Mouse (Mus musculus) liver, embryonic 16.5 days (tissue): ENCODE measurements around the gene Klc4. TPM values are rescaled to one million over a fixed set of nuclear protein-coding genes. Genes with fewer than 3 reads are reported as not detected.

Experiments used
- ATAC-seq: fragments of 200-750 bp; cut with Nextera tagmentation; 2 replicates; pipeline ENCODE4 v1.8.0; 2017; ENCODE audit warnings: low read depth, mild to moderate bottlenecking, moderate number of reproducible peaks, moderate library complexity
- H3K27ac ChIP-seq: fragments of 300-500 bp; sonication (generic); 2 replicates; pipeline ENCODE4 v1.5.1; 2014; ENCODE audit warnings: mild to moderate bottlenecking, low read length
- H3K27me3 ChIP-seq: fragments of 300-500 bp; sonication (generic); 2 replicates; pipeline ENCODE4 v1.6.1; 2014; ENCODE audit warnings: low read depth, low read length, mixed read lengths; ENCODE audit not compliant: control insufficient read depth, insufficient read depth
- H3K36me3 ChIP-seq: fragments of 300-500 bp; sonication (generic); 2 replicates; pipeline ENCODE4 v1.6.1; 2014; ENCODE audit warnings: mild to moderate bottlenecking; ENCODE audit not compliant: control insufficient read depth, insufficient read depth
- H3K4me1 ChIP-seq: fragments of 300-500 bp; sonication (generic); 2 replicates; pipeline ENCODE4 v1.6.1; 2014; ENCODE audit warnings: low read depth, low read length, mixed read lengths; ENCODE audit not compliant: control insufficient read depth
- H3K4me2 ChIP-seq: fragments of 300-500 bp; sonication (generic); 2 replicates; pipeline ENCODE4 v1.6.1; 2014; ENCODE audit warnings: low read depth, low read length, mixed read lengths
- H3K4me3 ChIP-seq: fragments of 300-500 bp; sonication (generic); 2 replicates; pipeline ENCODE4 v1.5.1; 2014; ENCODE audit warnings: low read depth, mild to moderate bottlenecking, low read length
- H3K9ac ChIP-seq: fragments of 300-500 bp; sonication (generic); 2 replicates; pipeline ENCODE4 v1.6.1; 2014; ENCODE audit warnings: low read depth, low read length
- H3K9me3 ChIP-seq: fragments of 300-500 bp; sonication (generic); replicated peaks from 2 replicates; pipeline ENCODE4 v1.6.1; 2016; ENCODE audit warnings: low read length; ENCODE audit not compliant: control insufficient read depth
- WGBS: fragments of 180-500 bp; shearing (Covaris S2); extraction: QIAGEN DNeasy Blood & Tissue Kit; methylation state at CpG from one replicate; pipeline ENCODE4 v1.1.7; 2014; ENCODE audit not compliant: insufficient replicate concordance; 5-methylcytosine and 5-hydroxymethylcytosine counted together
- polyA plus RNA-seq: library from polyadenylated mRNA; unstranded; fragments of >200 nt; fragmentation: Nextera tagmentation; extraction: Ambion mirVana; gene quantifications from 2 replicates; pipeline ENCODE4 v1.2.1, GENCODE M21; 2015

The Klc4 gene
- polyA plus RNA-seq, 1 experiment from 2014 or later: 12.2 TPM

GRCm38 (mm10) chr17:46591406-46591805, 54.4 kb downstream of the Klc4 start:
- Histone ChIP-seq H3K27ac (no peak overlapping the region), H3K9me3 (no peaks in the 10 kb centered on the region), H3K27me3 (no peaks in the 10 kb centered on the region), H3K4me2 (no peak overlapping the region), H3K4me3 (no peak overlapping the region), H3K9ac (no peak overlapping the region), H3K4me1 (no peaks in the 10 kb centered on the region; the same call in 1 of the 2 replicates), H3K36me3 (no peaks in the 10 kb centered on the region)
- no peak for ATAC-seq
- WGBS: 78% methylated on average over 19 of the region's 19 CpGs

GRCm38 (mm10) chr17:46590439-46590838, 55.4 kb downstream of the Klc4 start:
- peak; percentile 89 for ATAC-seq
- no peaks in the 10 kb centered on the region for H3K9me3 ChIP-seq
- no peaks in the 10 kb centered on the region; the same call in 1 of the 2 replicates for H3K4me1 ChIP-seq
- H3K4me2 ChIP-seq: peak overlapping the region; percentile 26
- H3K27ac ChIP-seq: peak overlapping the region; percentile 62
- H3K27me3 ChIP-seq: no peaks in the 10 kb centered on the region
- H3K36me3 ChIP-seq: no peaks in the 10 kb centered on the region
- 56% methylated on average over 7 of the region's 7 CpGs for WGBS
- no peak overlapping the region for H3K9ac ChIP-seq
- 0 out of 2 replicates have a peak overlapping the region, but pooled peaks have one; percentile 11 for H3K4me3 ChIP-seq

DNA sequence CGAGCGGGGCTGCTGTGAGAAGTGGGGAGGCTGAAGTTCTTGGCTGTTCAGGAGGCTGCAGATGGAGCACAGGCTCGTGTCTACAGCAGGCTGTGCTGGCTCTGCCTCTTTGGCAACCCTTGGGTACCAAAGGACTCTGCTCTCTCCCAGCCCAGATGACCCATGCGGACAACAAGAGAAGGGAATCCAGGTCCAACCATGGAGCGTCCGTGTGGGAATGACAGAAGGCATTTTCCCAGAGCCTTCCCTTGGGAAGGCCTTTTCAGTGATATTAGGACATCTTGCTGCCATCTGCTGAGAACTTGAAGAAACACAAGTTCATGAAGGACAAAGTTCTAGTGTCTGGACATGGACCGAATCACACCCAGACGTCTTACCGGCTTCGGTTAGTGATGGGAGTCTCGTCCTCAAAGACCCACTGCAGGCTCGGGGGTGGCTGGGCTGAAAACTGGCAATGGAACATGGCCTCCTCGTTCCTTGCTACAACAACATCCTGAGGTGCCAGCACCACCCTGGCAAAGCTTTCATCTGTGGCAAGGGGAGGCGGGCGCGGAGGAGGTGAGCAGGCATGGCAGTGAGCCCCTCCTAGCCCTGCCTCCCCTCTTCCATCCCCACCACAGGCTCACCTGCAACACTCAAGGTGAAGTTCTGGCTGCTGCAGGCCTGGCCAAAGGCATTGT, 56.0 kb downstream of the Klc4 start:
- Histone ChIP-seq H3K27me3 (no peaks in the 10 kb centered on the region), H3K9ac (no peak overlapping the region), H3K36me3 (no peaks in the 10 kb centered on the region), H3K4me3 (0 out of 2 replicates have a peak overlapping the region, but pooled peaks have one; percentile 11), H3K9me3 (no peaks in the 10 kb centered on the region), H3K4me1 (no peaks in the 10 kb centered on the region; the same call in 1 of the 2 replicates), H3K4me2 (peak overlapping the region; percentile 26), H3K27ac (peak overlapping the region; percentile 62)
- WGBS: 76% methylated on average over 16 of the region's 16 CpGs
- ATAC-seq: no peak

DNA sequence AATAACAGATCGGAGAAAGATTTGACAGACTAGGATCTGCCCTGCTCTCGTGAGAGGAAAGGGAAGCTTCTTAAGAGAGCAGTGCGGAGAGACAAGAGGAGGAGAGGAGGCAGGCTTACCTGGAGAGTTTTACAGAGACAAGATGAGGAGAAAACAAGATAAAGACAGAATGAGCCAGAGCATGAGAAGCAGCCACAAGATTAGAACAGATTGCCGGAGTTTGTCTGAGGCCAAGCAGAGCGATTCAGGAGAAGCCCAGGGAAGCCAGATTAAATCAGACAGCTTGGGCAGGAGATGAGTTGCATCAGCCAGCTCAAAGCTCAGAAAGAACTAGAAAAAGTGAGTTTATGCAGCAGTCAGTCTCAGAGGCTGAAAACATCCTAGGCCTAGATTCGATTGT, 56.9 kb downstream of the Klc4 start:
- Histone ChIP-seq H3K4me2 (no peak overlapping the region), H3K4me3 (no peak overlapping the region), H3K36me3 (no peaks in the 10 kb centered on the region), H3K27me3 (no peaks in the 10 kb centered on the region), H3K4me1 (no peaks in the 10 kb centered on the region; the same call in 1 of the 2 replicates), H3K27ac (no peak overlapping the region), H3K9ac (no peak overlapping the region), H3K9me3 (no peaks in the 10 kb centered on the region)
- no peak for ATAC-seq
- WGBS: 62% methylated on average over 6 of the region's 6 CpGs

- 22% methylated on average over 9 of the region's 9 CpGs for WGBS
- H3K36me3 ChIP-seq: no peaks in the 10 kb centered on the region
- H3K4me2 ChIP-seq: no peak overlapping the region
- H3K27ac ChIP-seq: no peak overlapping the region
- H3K27me3 ChIP-seq: no peaks in the 10 kb centered on the region
- no peaks in the 10 kb centered on the region for H3K9me3 ChIP-seq
- H3K9ac ChIP-seq: no peak overlapping the region
- no peak overlapping the region for H3K4me3 ChIP-seq
- no peaks in the 10 kb centered on the region; the same call in 1 of the 2 replicates for H3K4me1 ChIP-seq
- ATAC-seq: no peak
Measured at GRCm38 (mm10) chr17:46588173-46588572, 57.6 kb downstream of the Klc4 start.

DNA sequence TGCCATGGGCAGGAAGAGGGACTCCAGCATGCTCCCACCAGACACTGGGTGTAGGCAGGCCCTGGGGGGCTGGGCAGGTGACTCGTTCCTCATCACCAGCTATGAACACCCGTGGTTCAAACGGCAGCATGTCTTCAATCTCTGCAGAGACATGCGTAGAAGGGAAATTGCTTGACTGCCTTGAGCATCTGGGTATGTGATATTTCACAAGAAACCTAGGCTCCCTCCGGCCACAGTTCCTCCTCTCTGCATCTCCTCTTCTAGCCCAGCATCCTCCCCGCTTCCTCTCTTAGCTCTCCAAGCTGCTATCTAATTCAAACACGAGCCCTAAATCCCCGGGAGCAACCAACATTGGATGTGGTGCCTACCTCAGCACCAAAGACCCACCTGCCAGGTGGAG, 59.5 kb downstream of the Klc4 start:
- no peaks in the 10 kb centered on the region; the same call in 1 of the 2 replicates for H3K4me1 ChIP-seq
- H3K27me3 ChIP-seq: no peaks in the 10 kb centered on the region
- 63% methylated on average over 8 of the region's 8 CpGs for WGBS
- ATAC-seq: no peak
- no peak overlapping the region for H3K27ac ChIP-seq
- H3K9me3 ChIP-seq: no peaks in the 10 kb centered on the region
- no peak overlapping the region for H3K4me3 ChIP-seq
- no peaks in the 10 kb centered on the region for H3K36me3 ChIP-seq
- no peak overlapping the region for H3K4me2 ChIP-seq
- no peak overlapping the region for H3K9ac ChIP-seq

Other genes starting within 250 kb of the Klc4 start
- not detected in 2 replicates for gene Crip3, start 217.1 kb downstream of the Klc4 start, polyA plus RNA-seq
- 0.06 TPM in 1 of 2 replicates, not detected in the other for gene Slc22a7, start 207.6 kb downstream of the Klc4 start, polyA plus RNA-seq
- gene Ttbk1, start 158.3 kb downstream of the Klc4 start, polyA plus RNA-seq: not detected in 2 replicates
- gene Dnph1, start 149.3 kb downstream of the Klc4 start, polyA plus RNA-seq: 12.7 and 15.6 TPM in 2 replicates
- gene Cul9, start 99.6 kb downstream of the Klc4 start, polyA plus RNA-seq: 0.60 and 0.76 TPM in 2 replicates
- 1.8 and 2.0 TPM in 2 replicates for gene Srf, start 89.8 kb downstream of the Klc4 start, polyA plus RNA-seq
- gene Ptk7, start 16.5 kb downstream of the Klc4 start, polyA plus RNA-seq: 8.4 and 9.4 TPM in 2 replicates
- 58.1 and 67.0 TPM in 2 replicates for gene Mrpl2, start 207 bp upstream of the Klc4 start, polyA plus RNA-seq
- 10.7 and 11.6 TPM in 2 replicates for gene Cul7, start 4.3 kb upstream of the Klc4 start, polyA plus RNA-seq
- gene Rrp36, start 28.3 kb upstream of the Klc4 start, polyA plus RNA-seq: 17.4 and 18.9 TPM in 2 replicates
- 50.1 and 50.6 TPM in 2 replicates for gene Mea1, start 32.8 kb upstream of the Klc4 start, polyA plus RNA-seq
- gene Klhdc3, start 34.9 kb upstream of the Klc4 start, polyA plus RNA-seq: 51.6 and 52.0 TPM in 2 replicates
- 25.5 and 28.7 TPM in 2 replicates for gene Ppp2r5d, start 59.1 kb upstream of the Klc4 start, polyA plus RNA-seq
- gene Pex6, start 65.4 kb upstream of the Klc4 start, polyA plus RNA-seq: 8.1 and 10.4 TPM in 2 replicates
- 112 and 152 TPM in 2 replicates for gene Gnmt, start 83.1 kb upstream of the Klc4 start, polyA plus RNA-seq
- 24.7 TPM in 2 replicates for gene Cnpy3, start 106.2 kb upstream of the Klc4 start, polyA plus RNA-seq
- 0.13 and 0.16 TPM in 2 replicates for gene Ptcra, start 117.7 kb upstream of the Klc4 start, polyA plus RNA-seq
- 56.1 and 56.6 TPM in 2 replicates for gene 2310039H08Rik, start 126.6 kb upstream of the Klc4 start, polyA plus RNA-seq
- gene Rpl7l1, start 136.7 kb upstream of the Klc4 start, polyA plus RNA-seq: 68.9 and 72.2 TPM in 2 replicates
- 2.4 and 2.5 TPM in 2 replicates for gene Bicral, start 212.5 kb upstream of the Klc4 start, polyA plus RNA-seq
- gene Tbcc, start 244.7 kb upstream of the Klc4 start, polyA plus RNA-seq: 15.5 and 16.3 TPM in 2 replicates